Mouse (Mus musculus) neural tube, embryonic 15.5 days (tissue): ENCODE results near the gene Slc29a2. TPM values are rescaled to one million over a fixed set of nuclear protein-coding genes. Genes with fewer than 3 reads are reported as not detected.

Source experiments
- ATAC-seq: fragments of 200-750 bp; cut with Nextera tagmentation; 2 replicates; pipeline ENCODE4 v1.8.0; 2017; ENCODE audit warnings: mild to moderate bottlenecking, moderate TSS enrichment, moderate library complexity; ENCODE audit not compliant: low FRiP score
- H3K27ac ChIP-seq: fragments of 300-500 bp; sonication (generic); replicated peaks from 2 replicates; pipeline ENCODE4 v1.5.1; 2015; ENCODE audit warnings: mild to moderate bottlenecking, inconsistent platforms
- H3K27me3 ChIP-seq: fragments of 300-500 bp; sonication (generic); replicated peaks from 2 replicates; pipeline ENCODE4 v1.6.1; 2015; ENCODE audit warnings: inconsistent platforms
- H3K36me3 ChIP-seq: fragments of 300-500 bp; sonication (generic); 2 replicates; pipeline ENCODE4 v1.6.1; 2015; ENCODE audit warnings: inconsistent platforms
- H3K4me1 ChIP-seq: fragments of 300-500 bp; sonication (generic); 2 replicates; pipeline ENCODE4 v1.6.1; 2015; ENCODE audit warnings: inconsistent platforms
- H3K4me2 ChIP-seq: fragments of 300-500 bp; sonication (generic); 2 replicates; pipeline ENCODE4 v1.6.1; 2015; ENCODE audit warnings: inconsistent platforms, mild to moderate bottlenecking, moderate library complexity
- H3K4me3 ChIP-seq: fragments of 300-500 bp; sonication (generic); replicated peaks from 2 replicates; pipeline ENCODE4 v1.5.1; 2015; ENCODE audit warnings: mild to moderate bottlenecking, inconsistent platforms
- H3K9ac ChIP-seq: fragments of 300-500 bp; sonication (generic); replicated peaks from 2 replicates; pipeline ENCODE4 v1.6.1; 2015; ENCODE audit warnings: mild to moderate bottlenecking, inconsistent platforms
- H3K9me3 ChIP-seq: fragments of 300-500 bp; sonication (generic); replicated peaks from 2 replicates; pipeline ENCODE4 v1.6.1; 2016; ENCODE audit warnings: inconsistent platforms
- WGBS: fragments of 180-500 bp; shearing (Covaris S2); methylation state at CpG from one replicate; pipeline ENCODE4 v1.1.7; 2015; ENCODE audit warnings: mixed read lengths; 5-methylcytosine and 5-hydroxymethylcytosine counted together
- polyA plus RNA-seq: library from polyadenylated mRNA; unstranded; fragments of >200 nt; fragmentation: Nextera tagmentation; extraction: Ambion mirVana; gene quantifications from 2 replicates; pipeline ENCODE4 v1.2.1, GENCODE M21; 2015

Slc29a2 gene
- polyA plus RNA-seq, 1 experiment from 2014 or later = 14.0 TPM

- Histone ChIP-seq H3K36me3 (no peaks in the 10 kb centered on the region), H3K4me2 (no peak overlapping the region), H3K9me3 (no peaks in the 10 kb centered on the region), H3K9ac (no peak overlapping the region), H3K4me3 (no peak overlapping the region), H3K27ac (no peak overlapping the region), H3K4me1 (peaks cover 18% of the 10 kb centered on the region), H3K27me3 (peaks cover 13% of the 10 kb centered on the region)
- ATAC-seq = no peak
- 38% methylated on average over 5 of the region's 5 CpGs for WGBS
Measured at GRCm38 (mm10) chr19:5060365-5061330, 37.0 kb downstream of the Slc29a2 start.

GRCm38 (mm10) chr19:5062041-5062440 lies 38.4 kb downstream of the Slc29a2 start:
- no peak overlapping the region for H3K4me2 ChIP-seq
- no peaks in the 10 kb centered on the region for H3K36me3 ChIP-seq
- no peak overlapping the region for H3K9ac ChIP-seq
- H3K9me3 ChIP-seq = no peaks in the 10 kb centered on the region
- peaks cover 24% of the 10 kb centered on the region for H3K27me3 ChIP-seq
- WGBS = 90% methylated on average over 5 of the region's 5 CpGs
- no peak for ATAC-seq
- H3K4me1 ChIP-seq = peaks cover 13% of the 10 kb centered on the region
- H3K27ac ChIP-seq = no peak overlapping the region
- H3K4me3 ChIP-seq = no peak overlapping the region

DNA sequence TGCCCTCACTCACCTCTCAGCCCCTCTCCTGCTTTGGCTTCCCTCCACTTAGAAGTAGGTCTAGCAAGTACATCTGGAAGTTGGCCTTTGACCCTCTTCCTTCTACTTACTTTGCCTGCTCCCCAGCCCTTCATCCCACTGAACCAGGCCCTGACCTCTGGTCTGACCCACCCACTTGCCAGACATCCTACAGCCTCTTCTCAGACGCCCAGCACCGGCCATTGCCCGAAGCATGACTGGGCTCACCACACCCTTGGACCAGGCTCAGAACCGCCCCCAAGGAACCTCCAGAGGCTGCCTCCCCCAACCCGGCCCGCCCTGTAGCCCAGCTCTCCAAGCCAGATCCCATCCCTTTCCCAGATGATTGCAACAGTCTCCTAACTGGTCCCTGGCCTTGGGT lies 38.8 kb downstream of the Slc29a2 start:
- H3K9ac ChIP-seq = no peak overlapping the region
- H3K4me3 ChIP-seq = no peak overlapping the region
- no peaks in the 10 kb centered on the region for H3K36me3 ChIP-seq
- ATAC-seq = no peak
- no peak overlapping the region for H3K27ac ChIP-seq
- H3K4me1 ChIP-seq = peaks cover 17% of the 10 kb centered on the region
- no peaks in the 10 kb centered on the region for H3K9me3 ChIP-seq
- H3K4me2 ChIP-seq = no peak overlapping the region
- H3K27me3 ChIP-seq = peaks cover 27% of the 10 kb centered on the region
- WGBS = 95% methylated on average over 6 of the region's 6 CpGs

DNA sequence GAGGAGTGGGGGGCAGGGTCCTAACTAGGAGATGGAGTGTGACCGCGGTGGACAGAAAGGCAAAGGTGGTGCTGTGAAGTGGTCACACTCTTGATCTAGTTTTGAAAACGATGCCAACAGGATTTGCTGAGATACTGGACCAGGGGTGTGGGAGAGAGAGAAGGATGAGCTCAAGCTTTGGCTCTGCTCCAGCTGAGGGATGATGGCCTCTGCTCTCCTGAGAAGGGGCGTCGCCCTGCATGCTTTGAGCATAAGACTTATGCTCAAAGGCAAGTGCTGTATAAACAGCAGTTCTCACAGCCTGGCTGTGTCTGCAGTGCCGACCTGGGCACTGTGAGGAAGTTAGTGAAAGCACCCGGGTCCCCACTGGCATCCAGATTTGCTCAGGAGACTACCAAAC lies 41.4 kb downstream of the Slc29a2 start:
- no peak for ATAC-seq
- no peaks in the 10 kb centered on the region for H3K9me3 ChIP-seq
- peaks cover 25% of the 10 kb centered on the region for H3K4me1 ChIP-seq
- no peak overlapping the region for H3K4me2 ChIP-seq
- WGBS = 68% methylated on average over 7 of the region's 7 CpGs
- H3K27me3 ChIP-seq = peaks cover 35% of the 10 kb centered on the region
- no peak overlapping the region for H3K4me3 ChIP-seq
- no peak overlapping the region for H3K9ac ChIP-seq
- no peak overlapping the region for H3K27ac ChIP-seq
- H3K36me3 ChIP-seq = no peaks in the 10 kb centered on the region

GRCm38 (mm10) chr19:5067040-5067799 lies 43.6 kb downstream of the Slc29a2 start:
- H3K4me1 ChIP-seq = peaks cover 35% of the 10 kb centered on the region

DNA sequence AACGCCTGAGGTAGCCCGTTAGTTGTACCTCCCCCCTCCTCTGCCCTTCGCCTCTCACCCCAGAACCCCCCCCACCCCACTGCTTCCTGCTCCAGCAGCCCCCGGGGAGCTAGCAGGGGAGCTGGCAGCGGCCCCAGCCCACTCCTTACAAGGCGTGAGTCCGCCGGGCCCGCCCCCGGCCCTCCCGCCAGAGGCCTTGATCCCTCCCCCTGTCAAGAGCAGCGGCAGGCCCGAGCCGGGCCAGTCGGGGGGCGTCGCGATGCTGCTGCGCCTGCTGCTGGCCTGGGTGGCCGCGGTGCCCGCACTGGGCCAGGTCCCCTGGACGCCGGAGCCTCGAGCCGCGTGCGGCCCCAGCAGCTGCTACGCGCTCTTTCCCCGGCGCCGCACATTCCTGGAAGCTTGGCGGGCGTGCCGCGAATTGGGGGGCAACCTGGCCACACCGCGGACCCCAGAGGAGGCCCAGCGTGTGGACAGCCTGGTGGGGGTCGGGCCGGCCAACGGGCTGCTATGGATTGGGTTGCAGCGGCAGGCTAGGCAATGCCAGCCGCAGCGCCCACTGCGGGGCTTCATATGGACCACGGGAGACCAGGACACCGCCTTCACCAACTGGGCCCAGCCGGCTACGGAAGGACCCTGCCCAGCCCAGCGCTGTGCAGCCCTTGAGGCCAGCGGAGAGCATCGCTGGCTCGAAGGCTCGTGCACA lies 44.4 kb downstream of the Slc29a2 start, which contains the start of gene Cd248:
Cd248 (plus strand) TSS at position 212 of the 703 bp plus-strand sequence.
- Histone ChIP-seq H3K36me3 (no peaks in the 10 kb centered on the region), H3K9ac (peak within 1 kb of the TSS; percentile 53), H3K9me3 (no peaks in the 10 kb centered on the region), H3K27ac (peak within 1 kb of the TSS; percentile 29; the same call in 1 of the 2 replicates), H3K4me3 (peak within 1 kb of the TSS; percentile 41), H3K4me2 (peak within 1 kb of the TSS; percentile 83), H3K4me1 (peaks cover 43% of the 10 kb centered on the region), H3K27me3 (peaks cover 41% of the 10 kb centered on the region)
- WGBS = 2% methylated on average over 56 of the region's 56 CpGs
- ATAC-seq = no peak; the same call in 1 of the 2 replicates

More at GRCm38 (mm10) chr19:5067040-5067799, 43.6 kb downstream of the Slc29a2 start:
- Histone ChIP-seq H3K4me3 (peak overlapping the region; percentile 41), H3K9me3 (no peaks in the 10 kb centered on the region), H3K9ac (peak overlapping the region; percentile 53; the same call in 1 of the 2 replicates), H3K36me3 (no peaks in the 10 kb centered on the region), H3K4me2 (peak overlapping the region; percentile 83), H3K27ac (peak overlapping the region; percentile 29; the same call in 1 of the 2 replicates), H3K27me3 (peaks cover 41% of the 10 kb centered on the region)
- ATAC-seq = no peak
- WGBS = 15% methylated on average over 15 of the region's 15 CpGs

DNA sequence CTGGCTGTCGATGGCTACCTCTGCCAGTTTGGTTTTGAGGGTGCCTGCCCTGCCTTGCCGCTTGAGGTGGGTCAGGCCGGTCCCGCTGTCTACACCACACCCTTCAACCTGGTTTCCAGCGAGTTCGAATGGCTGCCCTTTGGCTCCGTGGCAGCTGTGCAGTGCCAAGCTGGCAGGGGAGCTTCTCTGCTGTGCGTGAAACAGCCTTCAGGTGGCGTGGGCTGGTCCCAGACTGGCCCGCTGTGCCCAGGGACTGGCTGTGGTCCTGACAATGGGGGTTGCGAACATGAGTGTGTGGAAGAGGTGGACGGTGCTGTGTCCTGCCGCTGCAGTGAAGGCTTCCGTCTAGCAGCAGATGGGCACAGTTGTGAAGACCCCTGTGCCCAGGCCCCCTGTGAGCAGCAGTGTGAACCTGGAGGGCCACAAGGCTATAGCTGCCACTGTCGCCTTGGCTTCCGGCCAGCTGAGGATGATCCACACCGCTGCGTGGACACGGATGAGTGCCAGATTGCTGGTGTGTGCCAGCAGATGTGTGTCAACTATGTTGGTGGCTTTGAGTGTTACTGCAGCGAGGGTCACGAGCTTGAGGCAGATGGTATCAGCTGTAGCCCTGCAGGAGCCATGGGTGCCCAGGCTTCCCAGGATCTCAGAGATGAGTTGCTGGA lies 45.0 kb downstream of the Slc29a2 start:
- Histone ChIP-seq H3K9ac (peak overlapping the region; percentile 53), H3K9me3 (no peaks in the 10 kb centered on the region), H3K27ac (no peak overlapping the region), H3K4me3 (peak overlapping the region; percentile 41), H3K4me2 (peak overlapping the region; percentile 83), H3K27me3 (peaks cover 44% of the 10 kb centered on the region), H3K4me1 (peaks cover 45% of the 10 kb centered on the region), H3K36me3 (no peaks in the 10 kb centered on the region)
- WGBS = 28% methylated on average over 21 of the region's 21 CpGs
- no peak for ATAC-seq

- no peak for ATAC-seq
- 81% methylated on average over 5 of the region's 5 CpGs for WGBS
- H3K4me2 ChIP-seq = peak overlapping the region; percentile 83
- peaks cover 45% of the 10 kb centered on the region for H3K4me1 ChIP-seq
- H3K27ac ChIP-seq = no peak overlapping the region
- H3K36me3 ChIP-seq = no peaks in the 10 kb centered on the region
- H3K4me3 ChIP-seq = peak overlapping the region; percentile 41; the same call in 1 of the 2 replicates
- H3K9me3 ChIP-seq = no peaks in the 10 kb centered on the region
- H3K9ac ChIP-seq = no peak overlapping the region
- H3K27me3 ChIP-seq = peaks cover 52% of the 10 kb centered on the region
Measured at GRCm38 (mm10) chr19:5069486-5069885, 45.8 kb downstream of the Slc29a2 start.

DNA sequence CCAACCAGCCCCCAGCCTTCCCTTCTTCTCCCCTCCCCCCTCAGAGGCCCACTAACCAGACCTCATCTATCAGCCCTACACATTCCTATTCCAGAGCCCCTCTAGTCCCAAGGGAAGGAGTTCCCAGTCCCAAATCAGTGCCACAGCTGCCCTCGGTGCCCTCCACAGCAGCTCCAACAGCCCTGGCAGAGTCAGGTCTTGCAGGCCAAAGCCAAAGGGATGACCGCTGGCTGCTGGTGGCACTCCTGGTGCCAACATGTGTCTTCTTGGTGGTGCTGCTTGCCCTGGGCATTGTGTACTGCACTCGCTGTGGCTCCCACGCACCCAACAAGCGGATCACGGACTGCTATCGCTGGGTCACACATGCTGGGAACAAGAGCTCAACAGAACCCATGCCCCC lies 46.3 kb downstream of the Slc29a2 start:
- peaks cover 57% of the 10 kb centered on the region for H3K27me3 ChIP-seq
- no peak overlapping the region for H3K9ac ChIP-seq
- H3K36me3 ChIP-seq = no peaks in the 10 kb centered on the region
- no peak overlapping the region for H3K27ac ChIP-seq
- 76% methylated on average over 7 of the region's 7 CpGs for WGBS
- ATAC-seq = no peak
- H3K4me3 ChIP-seq = no peak overlapping the region
- H3K4me1 ChIP-seq = peaks cover 45% of the 10 kb centered on the region
- H3K4me2 ChIP-seq = peak overlapping the region; percentile 83
- no peaks in the 10 kb centered on the region for H3K9me3 ChIP-seq

DNA sequence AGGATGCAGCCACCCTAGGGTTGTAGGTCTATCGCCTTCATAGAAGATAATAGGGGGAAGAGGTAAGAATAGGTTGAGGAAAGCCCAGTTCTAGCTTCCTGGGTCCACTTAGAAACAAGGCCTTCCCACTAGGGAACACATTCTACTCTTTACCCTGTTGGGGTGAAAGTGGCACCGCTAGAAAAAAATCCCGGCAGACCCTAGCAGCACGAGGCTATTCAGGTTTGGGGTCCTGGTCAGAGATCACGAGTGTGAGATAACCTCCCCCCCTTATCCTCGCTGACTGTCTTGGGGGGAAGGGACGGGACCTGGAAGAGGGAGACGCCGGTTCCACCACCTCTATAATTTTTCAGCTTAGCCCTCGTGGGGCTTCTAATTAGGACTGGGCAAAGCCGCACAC lies 47.4 kb downstream of the Slc29a2 start:
- Histone ChIP-seq H3K9me3 (no peaks in the 10 kb centered on the region), H3K9ac (peak overlapping the region; percentile 51), H3K27me3 (peaks cover 54% of the 10 kb centered on the region), H3K27ac (peak overlapping the region; percentile 68), H3K4me3 (peak overlapping the region; percentile 44), H3K4me2 (peak overlapping the region; percentile 83), H3K36me3 (no peaks in the 10 kb centered on the region), H3K4me1 (peaks cover 45% of the 10 kb centered on the region)
- no peak for ATAC-seq
- WGBS = 10% methylated on average over 11 of the region's 11 CpGs
